Mouse (Mus musculus): ENCODE data around the gene Hoxb5. TPM values are rescaled to one million over a fixed set of nuclear protein-coding genes. Genes with fewer than 3 reads are reported as not detected.

Gene Hoxb5
- polyA plus RNA-seq, 1 experiment, result not detected

DNA sequence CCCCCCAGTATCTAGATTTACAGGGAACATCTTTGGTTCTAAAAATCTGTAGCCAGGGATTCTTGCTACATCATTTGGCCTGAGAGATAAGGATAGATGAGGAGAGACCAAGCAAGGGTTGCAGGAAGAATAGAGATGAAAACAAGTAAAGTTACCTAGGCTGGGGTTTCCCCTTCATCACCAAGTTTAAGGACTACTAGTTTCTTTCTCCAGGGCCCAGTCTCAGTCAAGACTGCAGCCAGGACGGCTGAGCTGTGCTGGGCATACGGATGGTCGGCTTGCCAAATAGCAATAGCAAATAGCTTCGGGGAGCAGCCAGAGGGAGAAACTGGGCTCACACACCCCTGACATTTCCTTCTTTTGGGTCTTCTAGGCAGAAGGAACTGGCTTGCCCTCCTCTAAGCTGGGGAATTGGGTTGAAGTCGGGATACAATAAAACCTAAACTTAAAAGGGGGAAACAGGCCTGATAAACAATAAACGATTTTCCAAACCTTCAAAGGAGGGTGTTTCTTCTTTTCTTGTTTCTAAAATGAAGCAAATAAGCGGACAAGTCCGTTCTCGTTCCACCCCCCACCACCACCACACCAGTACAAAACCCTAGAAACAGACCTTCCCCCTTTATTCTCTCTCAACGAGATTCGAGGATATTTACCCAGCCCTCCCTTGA, 5.0 kb upstream of the Hoxb5 start:
- H3K27me3 ChIP-seq (ENCODE audit: control insufficient read depth), result peaks cover 100% of the 10 kb centered on the region

DNA sequence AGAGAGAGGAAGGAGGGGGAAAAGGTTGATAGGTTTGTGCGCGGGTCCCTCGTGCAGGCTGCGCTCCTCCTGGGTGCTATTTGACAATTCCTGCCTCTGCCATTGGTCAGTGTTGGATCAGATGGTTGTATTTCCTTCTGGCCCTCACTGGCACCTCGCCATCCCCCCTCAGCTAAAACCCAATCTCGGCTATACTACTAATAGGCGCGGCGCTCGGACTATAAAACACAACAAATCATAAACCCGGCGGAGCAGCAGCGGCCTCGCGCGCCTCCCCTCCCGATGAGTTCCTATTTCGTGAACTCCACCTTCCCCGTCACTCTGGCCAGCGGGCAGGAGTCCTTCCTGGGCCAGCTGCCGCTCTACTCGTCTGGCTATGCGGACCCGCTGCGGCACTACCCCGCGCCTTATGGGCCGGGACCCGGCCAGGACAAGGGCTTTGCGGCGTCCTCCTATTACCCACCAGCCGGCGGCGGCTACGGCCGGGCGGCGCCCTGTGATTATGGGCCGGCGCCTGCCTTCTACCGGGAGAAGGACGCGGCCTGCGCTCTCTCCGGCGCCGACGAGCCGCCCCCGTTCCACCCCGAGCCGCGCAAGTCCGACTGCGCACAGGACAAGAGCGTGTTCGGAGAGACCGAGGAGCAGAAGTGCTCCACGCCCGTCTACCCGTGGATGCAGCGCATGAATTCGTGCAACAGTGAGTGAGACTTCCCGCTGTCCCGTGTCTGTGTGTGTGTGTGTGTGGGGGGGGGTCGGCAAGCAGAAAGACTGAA, 4.1 kb upstream of the Hoxb5 start:
- Histone ChIP-seq H3K27me3 (ENCODE audit: control insufficient read depth) (peaks cover 100% of the 10 kb centered on the region), H3K4me1 (ENCODE audit: control insufficient read depth) (no peaks in the 10 kb centered on the region), H3K4me3 (replicated peaks) (no peak overlapping the region), H3K36me3 (ENCODE audit: control insufficient read depth) (no peaks in the 10 kb centered on the region), H3K9me3 (ENCODE audit: control insufficient read depth, low read length) (no peaks in the 10 kb centered on the region)
- TF ChIP-seq GATA1 (IDR thresholded peaks at IDR 0.05; ENCODE audit: low read length) (no peak), TAL1 (IDR thresholded peaks at IDR 0.05; ENCODE audit: low read length) (no peak)

More for the DNA sequence above, 5.0 kb upstream of the Hoxb5 start:
- Histone ChIP-seq H3K36me3 (ENCODE audit: control insufficient read depth) (no peaks in the 10 kb centered on the region), H3K4me1 (ENCODE audit: control insufficient read depth) (no peaks in the 10 kb centered on the region), H3K9me3 (ENCODE audit: control insufficient read depth, low read length) (no peaks in the 10 kb centered on the region), H3K4me3 (replicated peaks) (no peak overlapping the region)
- TF ChIP-seq TAL1 (IDR thresholded peaks at IDR 0.05; ENCODE audit: low read length) (no peak), GATA1 (IDR thresholded peaks at IDR 0.05; ENCODE audit: low read length) (no peak)

DNA sequence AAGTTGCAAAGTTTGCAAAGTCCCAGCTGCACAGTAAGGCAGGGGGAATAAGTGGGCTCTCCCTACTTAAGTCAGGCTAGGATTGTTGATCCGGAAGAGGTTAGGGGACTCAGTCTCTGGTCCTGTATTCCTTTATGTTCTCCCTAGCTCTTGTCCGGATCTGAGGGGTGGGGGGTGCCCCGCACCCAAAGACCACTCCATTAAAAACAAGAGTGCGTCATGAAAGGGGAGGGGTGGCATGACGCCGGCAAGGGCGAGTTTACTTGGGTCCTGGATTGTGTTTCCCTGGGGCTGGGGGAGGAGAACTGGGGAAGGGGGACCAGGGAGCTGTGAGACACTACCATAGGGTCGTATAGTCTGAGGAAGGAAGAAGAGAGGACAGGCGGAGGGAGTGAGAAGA, 3.4 kb upstream of the Hoxb5 start:
- Histone ChIP-seq H3K4me1 (ENCODE audit: control insufficient read depth) (no peaks in the 10 kb centered on the region), H3K36me3 (ENCODE audit: control insufficient read depth) (no peaks in the 10 kb centered on the region), H3K27me3 (ENCODE audit: control insufficient read depth) (peaks cover 100% of the 10 kb centered on the region), H3K9me3 (ENCODE audit: control insufficient read depth, low read length) (no peaks in the 10 kb centered on the region), H3K4me3 (replicated peaks) (no peak overlapping the region)
- no peak for TF ChIP-seq GATA1 (IDR thresholded peaks at IDR 0.05; ENCODE audit: low read length)
- no peak for TF ChIP-seq TAL1 (IDR thresholded peaks at IDR 0.05; ENCODE audit: low read length)

DNA sequence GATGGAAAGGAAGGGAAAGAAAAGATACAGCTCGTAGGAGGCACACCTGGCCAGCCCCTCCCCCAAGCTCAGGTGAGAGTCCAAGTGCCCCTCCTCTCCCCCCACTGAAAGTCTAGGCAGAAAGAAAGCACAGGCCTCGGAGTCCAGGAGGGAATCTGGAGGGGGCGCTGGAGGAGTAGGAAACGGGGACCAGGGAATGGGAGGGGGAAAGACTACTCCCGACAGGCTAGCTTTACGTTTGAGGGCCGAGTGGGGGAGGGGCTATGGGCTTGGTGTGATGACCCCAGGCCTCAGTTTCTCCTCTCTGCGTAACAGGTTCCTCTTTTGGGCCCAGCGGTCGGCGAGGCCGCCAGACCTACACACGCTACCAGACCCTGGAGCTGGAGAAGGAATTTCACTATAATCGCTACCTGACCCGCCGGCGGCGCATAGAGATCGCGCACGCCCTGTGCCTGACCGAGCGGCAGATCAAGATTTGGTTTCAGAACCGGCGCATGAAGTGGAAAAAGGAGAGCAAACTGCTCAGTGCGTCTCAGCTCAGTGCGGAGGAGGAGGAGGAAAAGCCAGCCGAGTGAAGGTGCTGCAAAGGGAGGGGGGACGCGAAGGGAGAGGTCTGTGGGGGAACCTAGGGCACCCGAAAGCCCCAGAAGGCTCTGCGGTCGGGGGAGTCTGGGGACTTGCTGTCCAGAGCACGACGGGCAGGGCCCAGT, 2.6 kb upstream of the Hoxb5 start:
- Histone ChIP-seq H3K4me1 (ENCODE audit: control insufficient read depth) (no peaks in the 10 kb centered on the region), H3K36me3 (ENCODE audit: control insufficient read depth) (no peaks in the 10 kb centered on the region), H3K9me3 (ENCODE audit: control insufficient read depth, low read length) (no peaks in the 10 kb centered on the region), H3K4me3 (replicated peaks) (no peak overlapping the region), H3K27me3 (ENCODE audit: control insufficient read depth) (peaks cover 100% of the 10 kb centered on the region)
- TF ChIP-seq GATA1 (IDR thresholded peaks at IDR 0.05; ENCODE audit: low read length) (no peak), TAL1 (IDR thresholded peaks at IDR 0.05; ENCODE audit: low read length) (no peak)

DNA sequence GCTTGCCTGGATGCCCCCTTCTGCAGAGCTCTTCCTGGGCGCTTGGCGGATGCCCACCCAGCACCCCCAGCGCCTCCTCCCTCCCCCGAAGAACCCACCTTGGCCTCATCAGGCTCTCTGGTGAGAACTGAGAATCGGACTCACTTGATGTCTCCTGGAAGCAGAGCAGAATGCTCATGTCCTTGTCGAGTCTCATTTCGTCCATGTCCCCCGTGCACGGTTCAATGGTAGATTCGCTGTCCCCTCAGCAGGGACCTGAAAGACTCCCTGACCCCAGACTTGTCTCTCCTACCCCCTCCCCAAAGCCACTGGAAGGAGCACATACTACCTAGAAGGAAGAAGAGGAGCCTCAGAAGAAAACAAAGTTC, 2.1 kb upstream of the Hoxb5 start:
- Histone ChIP-seq H3K27me3 (ENCODE audit: control insufficient read depth) (peaks cover 100% of the 10 kb centered on the region), H3K4me3 (replicated peaks) (no peak overlapping the region), H3K9me3 (ENCODE audit: control insufficient read depth, low read length) (no peaks in the 10 kb centered on the region), H3K36me3 (ENCODE audit: control insufficient read depth) (no peaks in the 10 kb centered on the region), H3K4me1 (ENCODE audit: control insufficient read depth) (no peaks in the 10 kb centered on the region)
- TF ChIP-seq TAL1 (IDR thresholded peaks at IDR 0.05; ENCODE audit: low read length) (no peak), GATA1 (IDR thresholded peaks at IDR 0.05; ENCODE audit: low read length) (no peak)

DNA sequence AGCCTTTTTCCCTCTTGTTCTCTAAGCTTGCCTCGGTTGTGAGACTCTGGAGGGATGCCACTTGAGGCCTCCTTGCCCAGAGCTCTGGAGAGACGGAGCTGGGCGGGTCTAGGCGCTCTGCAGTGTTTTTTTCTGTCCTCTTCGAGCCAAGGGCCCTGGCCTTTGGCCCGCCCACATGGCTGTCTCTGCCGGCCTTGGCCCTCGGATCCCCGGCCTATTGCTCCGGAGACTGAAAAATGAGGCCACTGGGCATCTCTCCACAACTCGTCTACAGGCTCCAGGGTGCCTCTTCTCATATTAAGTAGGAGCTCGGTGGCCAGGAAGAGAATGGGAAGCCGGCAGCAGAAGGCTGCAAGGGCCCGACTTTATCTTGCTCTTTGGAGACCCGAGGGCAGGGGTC, 1.3 kb upstream of the Hoxb5 start:
- TF ChIP-seq GATA1 (IDR thresholded peaks at IDR 0.05; ENCODE audit: low read length), result no peak
- TF ChIP-seq TAL1 (IDR thresholded peaks at IDR 0.05; ENCODE audit: low read length), result no peak
- Histone ChIP-seq H3K4me3 (replicated peaks) (no peak overlapping the region), H3K9me3 (ENCODE audit: control insufficient read depth, low read length) (no peaks in the 10 kb centered on the region), H3K27me3 (ENCODE audit: control insufficient read depth) (peaks cover 100% of the 10 kb centered on the region), H3K36me3 (ENCODE audit: control insufficient read depth) (no peaks in the 10 kb centered on the region), H3K4me1 (ENCODE audit: control insufficient read depth) (no peaks in the 10 kb centered on the region)

DNA sequence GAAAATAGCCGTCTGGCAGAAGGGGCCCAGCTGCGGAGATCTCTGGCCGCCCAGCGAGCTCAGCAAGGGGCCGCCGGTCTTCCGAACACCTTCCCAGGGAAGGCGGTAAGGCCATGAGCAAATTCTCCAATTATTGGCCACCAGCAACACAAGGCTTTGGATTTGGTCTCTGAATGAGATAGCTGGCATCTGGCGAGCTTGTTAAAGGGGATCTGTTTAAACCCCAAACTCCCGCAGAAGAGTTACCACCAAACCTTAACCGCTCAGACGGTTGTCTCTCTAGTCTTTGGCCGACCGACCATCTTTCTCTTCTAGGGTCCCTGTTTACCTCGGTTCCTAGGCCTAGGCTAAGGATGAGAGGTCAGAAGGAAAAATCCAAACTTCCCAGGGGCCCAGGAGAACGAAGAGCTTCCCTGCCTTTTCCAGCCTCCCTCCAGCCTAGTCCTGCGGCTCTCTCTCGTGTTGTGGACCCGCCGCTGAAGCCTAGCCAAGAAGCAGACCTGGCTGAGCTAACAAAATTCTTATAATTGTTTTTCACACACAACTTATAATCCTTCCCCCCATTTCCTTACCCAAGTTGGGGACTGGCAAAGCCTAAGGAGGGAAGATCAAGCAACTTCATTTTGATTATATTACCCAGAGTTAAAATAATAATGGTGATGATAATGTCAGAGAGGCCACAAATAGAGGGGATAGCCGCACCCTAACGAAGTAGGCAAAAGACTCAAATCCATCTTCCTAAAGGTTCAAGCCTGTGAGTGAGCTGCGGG, 570 bp upstream of the Hoxb5 start:
- no peak for TF ChIP-seq TAL1 (IDR thresholded peaks at IDR 0.05; ENCODE audit: low read length)
- TF ChIP-seq GATA1 (IDR thresholded peaks at IDR 0.05; ENCODE audit: low read length), result no peak
- Histone ChIP-seq H3K36me3 (ENCODE audit: control insufficient read depth) (no peaks in the 10 kb centered on the region), H3K9me3 (ENCODE audit: control insufficient read depth, low read length) (no peaks in the 10 kb centered on the region), H3K4me3 (replicated peaks) (no peak overlapping the region), H3K4me1 (ENCODE audit: control insufficient read depth) (no peaks in the 10 kb centered on the region), H3K27me3 (ENCODE audit: control insufficient read depth) (peaks cover 100% of the 10 kb centered on the region)

DNA sequence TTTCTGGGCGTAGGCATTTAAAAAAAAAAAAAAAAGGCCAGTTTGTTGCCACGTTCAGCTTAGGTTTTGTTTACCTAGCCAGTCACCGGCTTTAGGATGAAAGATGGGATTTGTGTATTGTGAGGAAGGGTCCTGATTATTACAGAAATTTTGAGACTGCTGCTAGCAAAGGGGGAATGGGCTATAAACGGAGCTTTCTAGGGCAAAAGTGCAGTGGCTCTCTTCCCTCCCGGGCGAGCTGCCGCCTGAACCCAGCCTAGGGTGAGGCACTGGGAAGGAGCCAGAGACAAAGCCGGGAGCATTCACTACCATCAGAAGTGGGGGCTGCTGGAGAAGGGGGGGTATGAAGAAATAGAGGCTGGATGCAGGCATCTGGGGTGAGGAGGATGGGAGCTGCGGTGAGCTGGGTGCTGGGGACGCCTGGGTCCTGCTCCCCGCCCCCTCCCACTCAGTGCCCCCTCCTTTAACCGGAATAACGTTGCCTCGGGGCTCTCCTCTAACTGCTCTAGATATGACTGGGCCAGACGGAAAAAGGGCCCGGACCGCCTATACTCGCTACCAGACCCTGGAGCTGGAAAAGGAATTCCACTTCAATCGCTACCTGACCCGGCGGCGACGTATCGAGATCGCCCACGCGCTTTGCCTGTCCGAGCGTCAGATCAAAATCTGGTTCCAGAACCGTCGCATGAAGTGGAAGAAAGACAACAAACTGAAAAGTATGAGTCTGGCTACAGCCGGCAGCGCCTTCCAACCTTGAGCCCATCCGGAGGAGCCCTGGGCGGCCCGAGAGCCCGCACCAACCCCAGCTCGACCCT, 1.5 kb downstream of the Hoxb5 start:
- no peak for TF ChIP-seq TAL1 (IDR thresholded peaks at IDR 0.05; ENCODE audit: low read length)
- no peak for TF ChIP-seq GATA1 (IDR thresholded peaks at IDR 0.05; ENCODE audit: low read length)
- Histone ChIP-seq H3K27me3 (ENCODE audit: control insufficient read depth) (peaks cover 100% of the 10 kb centered on the region), H3K36me3 (ENCODE audit: control insufficient read depth) (no peaks in the 10 kb centered on the region), H3K4me1 (ENCODE audit: control insufficient read depth) (no peaks in the 10 kb centered on the region), H3K4me3 (replicated peaks) (no peak overlapping the region), H3K9me3 (ENCODE audit: control insufficient read depth, low read length) (no peaks in the 10 kb centered on the region)

Data from erythroblast, embryonic 14.5 days (primary cell).